Mouse (Mus musculus) mouse embryonic stem cell (cell line): Measurements from ENCODE around the gene Kif3c.

Source experiments
- in situ Hi-C, 2 experiments: fragments of 300-500 bp; cut with MboI; formaldehyde crosslinking; loops; 1 replicate in 1 of 2; 3 replicates in 1 of 2; pipeline ENCODE4 v1.14.3; 2019 to 2020; ENCODE audit warnings: low sequenced_read_pairs in 2 of 2, low pct_unique_long_range_greater_than_20kb in 1 of 2, mixed read lengths in 1 of 2; ENCODE audit not compliant: unreplicated experiment in 1 of 2

The Kif3c gene

DNA sequence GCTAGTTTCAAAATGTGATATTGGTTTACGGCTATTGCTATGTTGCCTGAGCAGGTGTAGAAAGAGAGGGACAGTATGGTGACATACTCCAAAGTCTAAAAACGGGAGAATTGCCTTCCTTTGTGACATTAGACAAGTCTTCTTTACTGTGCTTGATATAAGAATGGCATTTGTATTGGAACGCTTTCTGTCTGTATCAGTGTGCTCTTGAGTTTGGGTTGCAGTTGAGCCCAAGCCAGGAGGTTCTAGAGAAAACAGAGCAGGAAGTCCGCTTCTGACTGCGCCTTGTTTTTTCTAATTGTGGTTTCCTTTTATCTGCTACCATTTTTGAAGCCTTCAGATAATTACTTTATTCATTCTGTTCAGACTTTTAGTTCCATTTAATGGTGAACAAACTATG is 76.4 kb downstream of the Kif3c start:
- in situ Hi-C loops, result no loop called here

DNA sequence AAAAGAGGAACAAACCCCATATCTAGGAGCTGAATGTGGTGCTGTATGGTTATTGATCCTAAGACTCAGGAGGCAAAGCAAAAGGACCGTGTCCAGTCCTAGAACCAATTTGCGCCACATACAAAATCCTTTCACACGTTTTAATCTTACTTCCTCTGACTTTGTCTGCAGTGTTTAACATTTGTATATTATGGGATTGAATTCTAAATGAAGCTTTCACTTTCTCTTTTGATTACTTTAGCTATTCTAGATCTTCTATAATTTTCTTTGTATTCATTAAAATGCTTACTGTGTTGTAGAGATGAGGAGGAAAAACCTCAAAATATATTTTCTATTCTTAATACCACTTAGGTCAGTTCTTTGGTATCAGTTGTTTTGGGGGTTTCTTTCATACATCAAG is 88.6 kb downstream of the Kif3c start:
- in situ Hi-C loops, result no loop called here
